Mouse (Mus musculus): ENCODE data around the gene Hk1.

DNA sequence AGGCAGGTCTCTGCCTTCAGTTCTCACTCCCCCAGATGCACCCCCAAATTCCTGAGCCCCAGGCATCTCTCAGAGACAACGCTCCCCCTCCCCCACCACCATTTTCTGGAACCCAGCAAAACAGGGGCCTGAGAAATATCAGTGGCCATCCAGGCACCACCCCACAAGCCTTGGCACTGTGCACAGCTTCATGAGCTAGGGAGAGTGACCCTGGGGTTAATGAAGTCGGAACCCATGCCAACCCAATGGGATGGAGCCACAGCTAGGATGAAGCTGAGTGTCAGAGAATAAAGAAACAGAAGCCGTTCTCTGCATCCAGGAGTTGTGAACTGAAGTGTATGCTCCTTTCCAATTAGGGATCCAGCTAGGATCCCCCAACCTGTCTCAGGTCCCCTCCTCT lies 132.6 kb downstream of the Hk1 start:
- TF ChIP-seq CTCF (IDR thresholded peaks at IDR 0.05; ENCODE audit: low read depth), result no peak
- TF ChIP-seq EP300 (IDR thresholded peaks at IDR 0.05; ENCODE audit: low read depth), result no peak

Measured in liver, postnatal 0 days (tissue).